Mouse (Mus musculus) adrenal gland, postnatal 36 days (tissue): ENCODE results near the gene Plg. TPM values are rescaled to one million over a fixed set of nuclear protein-coding genes. Genes with fewer than 3 reads are reported as not detected.

Experiments used
- DNase-seq, 2 experiments: peaks; one replicate each; pipeline ENCODE4 v3.0.0; 2021; ENCODE audit warnings: mixed read lengths in 1 of 2
- total RNA-seq, 2 experiments: library from RNA; stranded (reverse); gene quantifications; 2 replicates each; pipeline ENCODE4 v1.2.3; 2021

Gene Plg
- total RNA-seq, 2 experiments from 2014 or later: 0.63 TPM; not detected in 1

DNA sequence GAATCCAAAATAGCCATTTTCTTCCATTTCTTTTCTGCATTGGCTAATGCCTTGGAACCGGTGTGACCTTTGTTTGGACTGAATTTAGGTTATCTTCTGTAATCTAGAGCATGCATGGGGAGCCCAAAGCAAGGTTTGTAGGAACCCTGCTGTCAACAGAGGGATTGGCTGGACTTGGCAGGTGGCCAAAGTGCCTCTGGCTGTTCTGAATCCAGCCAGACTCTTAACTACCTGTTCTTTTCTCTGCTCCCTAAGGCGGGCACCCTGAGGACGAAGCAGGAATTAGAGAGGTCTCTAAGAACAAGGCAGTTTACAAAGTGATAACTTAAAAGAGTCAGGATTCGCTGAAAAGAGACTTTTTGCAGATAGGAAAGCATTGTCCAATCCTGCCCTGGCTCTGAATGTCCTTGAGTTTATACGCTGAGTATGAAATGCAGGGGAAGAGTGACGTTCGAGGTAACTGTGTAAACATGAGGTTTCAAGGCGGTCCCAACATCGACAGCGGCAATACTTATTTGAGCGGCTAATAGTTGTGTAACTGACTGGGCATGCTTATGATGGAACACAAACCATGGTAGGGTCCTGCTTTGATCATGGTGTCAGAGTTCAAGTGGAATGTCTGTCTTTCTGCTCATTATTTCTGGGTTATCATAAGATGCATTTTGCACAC is 74.6 kb downstream of the Plg start:
- DNase-seq: peak in 1 of 2 experiments; percentile 29

DNA sequence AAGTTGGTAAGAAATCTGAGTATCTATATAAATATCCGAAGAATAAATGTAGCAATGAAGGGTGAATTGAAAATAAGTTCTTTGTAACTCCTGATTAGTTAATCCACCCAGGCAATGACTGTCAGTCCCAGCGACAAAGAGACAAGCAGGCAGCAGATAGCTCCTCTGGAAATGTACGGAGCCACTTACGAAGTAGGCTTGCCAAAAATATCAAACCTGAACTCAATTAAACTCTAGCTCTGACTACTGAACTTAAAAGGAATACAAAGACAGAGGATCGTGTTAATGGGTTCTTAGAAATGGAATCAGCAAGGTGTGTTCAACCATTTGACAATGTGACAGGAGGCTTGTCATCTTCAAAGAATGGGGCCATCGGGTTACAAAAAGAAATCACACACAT is 75.3 kb downstream of the Plg start:
- no peak for DNase-seq

DNA sequence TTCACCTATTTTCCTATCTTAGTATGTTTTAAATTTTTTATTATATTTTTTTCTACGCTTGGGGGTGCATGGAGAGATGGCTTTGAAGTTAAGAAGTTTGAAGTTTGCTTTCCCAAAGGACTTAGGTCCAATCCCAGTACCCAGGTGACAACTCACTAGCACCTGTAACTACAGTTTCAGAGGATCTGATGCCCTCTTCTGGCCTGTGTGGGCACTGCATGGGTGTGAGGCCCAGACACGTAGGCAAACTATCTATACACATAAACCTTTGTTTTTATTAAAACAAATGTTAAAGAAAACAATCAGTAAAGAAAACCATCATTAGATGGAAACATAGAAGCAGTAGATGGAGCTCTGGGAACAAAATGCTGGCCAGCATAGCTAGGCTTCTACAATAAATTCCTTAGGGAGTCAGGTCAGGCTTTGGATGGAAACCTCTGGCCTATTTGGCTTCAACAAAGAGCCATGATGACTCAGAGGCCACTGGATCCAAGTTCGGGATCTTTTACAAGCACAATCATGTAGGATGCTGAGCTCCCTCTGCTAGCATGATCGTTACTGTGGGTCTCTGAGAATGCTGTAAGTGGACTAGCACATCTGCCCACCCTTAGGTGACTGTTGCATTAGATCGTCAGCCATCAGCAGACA is 76.9 kb downstream of the Plg start:
- DNase-seq: peak; percentile 39 to 47

GRCm38 (mm10) chr17:12461168-12461567 is 82.8 kb downstream of the Plg start:
- no peak for DNase-seq

DNA sequence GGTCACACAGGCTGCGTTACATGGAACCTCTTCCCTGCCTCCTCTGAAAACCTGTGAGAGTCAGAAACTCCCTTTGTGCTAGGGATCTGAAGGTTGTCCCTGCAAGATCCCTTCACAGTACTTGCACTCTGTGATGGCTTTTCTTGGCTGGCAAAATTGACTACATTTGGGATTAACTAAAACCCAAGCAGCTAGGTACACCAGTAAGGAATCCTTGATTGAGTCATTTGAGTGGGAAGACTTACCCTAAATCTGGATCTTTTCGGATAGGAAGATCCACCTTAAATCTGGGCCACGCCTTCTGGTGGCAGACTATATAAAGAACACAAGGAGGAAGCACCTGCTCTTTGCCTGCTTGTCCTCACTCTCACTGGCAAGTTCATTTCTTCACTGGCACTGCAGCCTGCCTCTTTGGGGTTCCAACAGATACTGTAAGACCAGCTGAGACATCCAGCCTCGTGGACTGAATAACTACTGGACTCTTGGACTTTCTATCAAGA is 88.1 kb downstream of the Plg start:
- DNase-seq: no peak

DNA sequence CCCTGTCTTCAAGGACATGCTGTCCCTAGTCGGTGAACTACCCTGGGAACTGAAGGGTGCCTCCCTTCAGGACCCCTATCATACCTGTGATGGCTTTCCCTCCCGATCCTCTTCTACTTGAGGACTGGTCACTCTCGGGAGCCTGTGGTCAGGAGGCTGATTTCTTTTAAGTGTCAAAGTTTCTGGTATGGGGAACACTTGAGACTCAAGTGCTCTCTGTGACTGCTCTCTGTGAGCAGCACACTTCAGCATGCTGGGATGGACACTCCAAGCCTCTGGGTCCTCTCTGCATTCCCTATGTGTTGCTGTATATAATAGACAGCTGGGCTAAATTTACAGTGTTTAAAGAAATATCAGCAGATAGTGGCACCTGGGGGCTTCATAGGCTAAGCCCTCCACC is 89.2 kb downstream of the Plg start:
- no peak for DNase-seq

DNA sequence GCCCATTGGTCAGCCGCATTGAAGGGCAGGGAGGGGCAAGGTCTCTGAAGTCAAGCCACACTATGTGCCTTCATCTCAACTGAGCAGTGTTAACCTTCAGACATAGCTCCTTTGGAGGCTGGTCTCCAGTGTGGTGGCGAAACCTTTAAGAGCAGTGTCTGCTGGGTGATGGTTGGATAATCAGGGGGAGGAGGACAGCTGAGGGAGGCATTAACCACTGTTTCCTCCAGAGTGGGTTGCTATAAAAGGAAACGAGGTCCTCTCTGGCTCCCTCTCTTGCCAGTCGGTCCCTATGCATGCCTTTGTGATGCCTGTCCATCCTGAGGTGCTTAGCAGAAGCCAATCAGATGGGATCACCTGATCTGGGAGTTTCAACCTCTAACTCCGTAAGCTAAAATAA is 90.3 kb downstream of the Plg start:
- no peak for DNase-seq

Other genes with a start within 250 kb of the Plg start
- 10 to 100 TPM; 20.1 to 27.4 TPM for gene Map3k4, start 59.8 kb upstream of the Plg start, total RNA-seq
- 1 to 10 TPM; 7.2 to 9.1 TPM for gene Slc22a3, start 129.1 kb downstream of the Plg start, total RNA-seq
- gene Slc22a2, start 205.5 kb downstream of the Plg start, total RNA-seq: under 1 TPM; 0.16 to 0.26 TPM